Mouse (Mus musculus) thymus, adult 2 months (tissue): ENCODE measurements at regions not wholly inside any gene's neighbourhood (a gene's known extent, or its start where the extent isn't known, plus 50 kb on each side); places are given as distances from the start of the nearest gene placed in this dataset.

Source experiments
- CTCF ChIP-seq: fragments of 200-500 bp; IDR thresholded peaks from 2 replicates; pipeline ENCODE4 v1.5.1; 2012; ENCODE audit warnings: mild to moderate bottlenecking, control low read depth, low read length, moderate library complexity, borderline replicate concordance; ENCODE audit not compliant: control insufficient read depth, poor library complexity, insufficient read depth; ENCODE audit errors: extremely low read depth
- POLR2A ChIP-seq: fragments of 200-500 bp; IDR thresholded peaks from 2 replicates; pipeline ENCODE4 v1.6.1; 2012; ENCODE audit warnings: mild to moderate bottlenecking, low read length, control low read depth, moderate library complexity; ENCODE audit not compliant: control insufficient read depth, poor library complexity, insufficient read depth; ENCODE audit errors: extremely low read depth

GRCm38 (mm10) chr17:3256765-3257164 is 69.6 kb upstream of the Tiam2 start:
- no peak for TF ChIP-seq CTCF
- no peak for TF ChIP-seq POLR2A
